Mouse (Mus musculus) liver, postnatal 0 days (tissue): ENCODE results near the gene Rapsn.

ENCODE experiments used
- CTCF ChIP-seq: sonication (generic); IDR thresholded peaks from 2 replicates; pipeline ENCODE4 v1.5.1; 2016; ENCODE audit warnings: antibody characterized with exemption, low read depth
- EP300 ChIP-seq: IDR thresholded peaks from 2 replicates; pipeline ENCODE4 v1.6.1; 2016; ENCODE audit warnings: antibody characterized with exemption, low read depth, mild to moderate bottlenecking

GRCm38 (mm10) chr2:91053934-91054382 lies 18.5 kb downstream of the Rapsn start, which contains the start of gene Psmc3:
- TF ChIP-seq CTCF (no peak), EP300 (peak; percentile 28; the same call in 1 of the 2 replicates)
